Mouse (Mus musculus) adrenal gland, postnatal 14 days (tissue): ENCODE data around the gene Fbxl13. TPM values are rescaled to one million over a fixed set of nuclear protein-coding genes. Genes with fewer than 3 reads are reported as not detected.

Experiments used
- DNase-seq: peaks from one replicate; pipeline ENCODE4 v3.0.0; 2021; ENCODE audit warnings: mixed read lengths
- total RNA-seq: library from RNA; stranded (reverse); gene quantifications from 2 replicates; pipeline ENCODE4 v1.2.3, GENCODE M21; 2021

Gene Fbxl13
- total RNA-seq, 1 experiment from 2014 or later: 0.11 TPM

- DNase-seq: no peak
These were observed 126.3 kb downstream of the Fbxl13 start for GRCm38 (mm10) chr5:21519166-21519565.

DNA sequence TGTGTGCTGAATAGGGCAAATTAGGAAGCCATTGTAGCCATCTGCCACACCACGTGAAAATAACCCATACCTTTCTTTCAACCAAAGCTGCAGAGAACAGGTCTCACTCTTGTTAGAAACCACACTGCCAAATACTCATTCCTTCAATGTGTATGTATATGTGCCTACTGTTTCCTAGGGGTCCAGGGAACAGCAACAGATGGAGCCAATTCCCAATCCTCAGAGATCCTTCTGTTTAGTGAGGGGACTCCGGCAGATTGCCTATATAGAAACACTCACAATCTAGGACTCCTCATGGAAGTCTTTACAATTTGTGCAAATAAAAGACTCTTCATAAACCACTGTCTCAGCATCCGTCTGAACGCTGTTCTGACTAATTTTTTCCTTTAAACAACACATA lies 127.2 kb downstream of the Fbxl13 start:
- DNase-seq: no peak

- no peak for DNase-seq
These were observed 127.9 kb downstream of the Fbxl13 start for GRCm38 (mm10) chr5:21517562-21517961.

DNA sequence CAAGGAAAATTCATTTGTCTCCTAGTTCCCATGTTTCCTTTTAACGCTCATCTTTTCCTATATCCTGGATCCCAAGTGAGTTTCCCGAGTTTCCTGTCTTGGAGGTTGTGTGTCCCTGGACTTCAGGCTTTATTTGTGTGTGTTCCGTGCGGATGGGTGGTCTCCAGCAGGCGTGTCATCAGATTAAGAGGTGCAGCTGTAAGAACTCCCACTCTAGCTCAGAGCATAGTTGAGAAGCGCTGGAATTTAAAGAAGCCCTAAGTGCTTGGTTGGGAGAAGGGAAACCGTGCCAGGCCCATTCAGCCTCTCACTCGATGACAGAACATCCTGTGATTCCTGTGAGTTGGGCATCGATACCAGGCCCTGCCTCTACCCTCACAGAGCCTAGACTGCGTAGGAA lies 132.1 kb downstream of the Fbxl13 start:
- no peak for DNase-seq

DNA sequence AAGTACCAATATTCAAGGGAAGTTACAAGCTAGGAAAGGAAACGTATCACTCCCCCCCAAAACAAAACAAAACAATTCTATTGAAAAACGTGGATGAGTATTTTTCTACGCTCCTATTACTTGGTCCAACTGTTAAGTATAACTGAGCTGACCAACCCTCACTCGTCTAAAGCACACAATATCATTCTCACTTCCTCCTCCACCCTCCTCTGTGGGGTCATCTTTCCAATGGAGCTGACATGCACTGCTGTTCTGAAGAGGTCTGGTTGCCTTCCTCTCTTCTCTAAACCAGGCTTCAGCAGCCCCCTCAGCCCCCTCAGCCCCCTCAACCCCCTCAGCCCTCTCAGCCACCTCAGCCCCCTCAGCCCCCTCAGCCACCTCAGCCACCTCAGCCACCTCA lies 135.6 kb downstream of the Fbxl13 start:
- DNase-seq: no peak

- DNase-seq: no peak
These were observed 138.5 kb downstream of the Fbxl13 start for GRCm38 (mm10) chr5:21506887-21507286.

DNA sequence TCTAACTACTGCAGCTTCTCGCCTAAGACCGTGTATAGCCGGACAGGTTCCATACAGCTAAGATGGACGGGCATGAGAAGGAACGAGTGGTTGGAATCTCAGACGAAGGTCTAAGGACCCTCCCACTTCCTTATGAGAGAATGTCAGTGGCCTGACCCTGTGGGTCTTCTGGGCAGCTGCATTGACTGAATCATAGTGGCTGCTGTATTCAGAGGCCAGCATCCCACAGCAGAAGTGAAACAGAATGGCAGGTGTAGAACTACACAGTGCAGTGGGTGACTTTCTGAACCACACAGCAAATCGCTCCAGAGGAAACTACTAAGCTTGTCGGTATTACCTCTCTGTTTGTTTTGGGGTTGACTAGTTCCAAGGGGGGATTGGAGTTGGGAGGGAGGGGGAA lies 140.3 kb downstream of the Fbxl13 start:
- DNase-seq: no peak

GRCm38 (mm10) chr5:21502936-21503610 lies 142.4 kb downstream of the Fbxl13 start:
- DNase-seq: no peak

DNA sequence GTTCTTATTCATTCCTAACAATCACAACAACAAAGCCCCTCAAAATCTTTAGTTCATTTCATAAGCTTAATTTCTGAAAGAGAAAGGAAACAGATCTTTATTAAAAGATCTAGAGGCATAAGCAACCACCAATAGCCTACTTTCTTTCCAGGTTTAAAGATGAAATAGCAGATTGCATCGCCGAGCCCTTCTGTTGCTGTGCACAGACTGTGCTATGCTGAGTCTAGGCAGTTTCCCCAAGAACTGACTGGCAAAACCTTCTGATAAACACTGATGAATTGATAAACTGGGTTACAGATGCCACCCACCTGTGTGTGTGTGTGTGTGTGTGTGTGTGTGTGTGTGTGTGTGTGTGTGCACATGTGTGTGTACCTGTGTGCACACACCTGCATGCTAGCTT lies 144.5 kb downstream of the Fbxl13 start:
- no peak for DNase-seq

DNA sequence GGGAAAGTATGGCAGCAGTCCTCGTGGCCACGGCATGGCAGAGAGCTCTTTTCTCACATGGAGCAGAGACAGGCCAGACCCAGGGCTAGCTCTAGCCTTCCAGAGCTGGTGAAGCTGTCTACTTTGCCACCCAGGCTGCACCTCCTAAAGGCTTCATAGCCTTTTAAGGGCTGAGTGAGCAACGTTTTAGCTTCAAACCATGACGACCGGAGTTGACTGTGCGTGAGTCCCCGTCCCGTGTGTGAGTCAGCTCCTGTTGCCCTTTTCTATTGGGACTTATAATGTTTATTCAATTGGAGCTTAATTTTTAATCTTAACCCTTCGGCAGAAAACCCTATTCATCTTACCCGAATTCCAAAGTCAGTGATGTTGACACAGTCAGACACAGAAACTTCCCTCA lies 145.3 kb downstream of the Fbxl13 start:
- no peak for DNase-seq

GRCm38 (mm10) chr5:21498925-21499324 lies 146.5 kb downstream of the Fbxl13 start:
- no peak for DNase-seq

DNA sequence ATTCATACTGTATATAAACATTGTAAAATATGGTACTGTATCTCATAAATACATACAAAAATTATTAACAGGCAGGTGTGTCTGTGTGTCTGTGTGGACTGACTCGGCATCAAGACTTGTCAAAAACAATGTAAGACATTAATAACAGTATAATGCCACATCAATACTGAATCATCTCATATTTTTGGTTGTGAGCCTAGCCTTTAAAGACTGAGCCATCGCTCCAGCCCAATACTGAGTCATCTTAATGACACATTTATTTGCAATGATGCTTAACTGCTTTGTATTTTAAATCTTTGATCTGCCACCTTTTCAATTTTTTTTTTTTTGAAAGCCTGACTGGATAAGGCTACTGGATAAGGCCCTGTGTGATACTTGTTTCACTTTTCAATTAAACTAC lies 146.9 kb downstream of the Fbxl13 start:
- DNase-seq: no peak

DNA sequence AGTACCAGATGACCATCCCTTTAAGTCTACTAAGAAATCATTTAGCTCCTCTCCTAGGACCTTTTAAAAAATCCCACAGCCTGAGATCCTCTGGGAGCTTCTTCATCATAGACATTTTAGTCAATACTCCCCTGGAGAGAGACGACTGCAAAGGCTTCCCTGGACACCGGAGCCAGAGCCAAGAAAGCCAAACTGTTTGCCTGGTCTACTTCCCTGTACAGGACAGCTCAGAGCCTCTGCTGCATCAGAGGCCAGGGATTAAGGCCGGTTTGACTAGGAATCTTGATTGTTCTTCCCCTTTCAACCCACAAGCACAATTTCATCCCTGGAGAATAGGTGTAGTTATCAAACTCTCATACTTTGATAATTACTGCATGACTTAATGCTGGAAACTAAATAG lies 148.6 kb downstream of the Fbxl13 start:
- DNase-seq: no peak

DNA sequence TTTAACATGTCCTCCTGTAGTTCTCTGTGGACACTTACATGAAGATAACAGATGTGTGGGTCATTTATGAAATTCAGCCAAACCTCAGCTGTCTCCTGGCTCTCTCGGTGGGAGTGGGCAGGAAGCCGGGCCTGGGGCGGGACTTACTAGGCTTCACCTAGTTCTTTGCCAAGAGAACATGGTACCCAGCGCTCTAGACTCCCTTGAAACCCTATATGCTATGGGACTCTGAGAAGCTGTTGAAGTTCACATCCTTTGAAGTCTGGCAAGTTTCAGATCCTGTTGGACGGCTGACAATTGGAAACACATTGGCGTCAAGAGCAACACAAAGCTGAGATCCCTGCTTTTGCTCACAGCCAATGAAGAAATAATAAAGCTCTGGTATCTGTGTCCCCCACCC lies 149.1 kb downstream of the Fbxl13 start:
- no peak for DNase-seq

DNA sequence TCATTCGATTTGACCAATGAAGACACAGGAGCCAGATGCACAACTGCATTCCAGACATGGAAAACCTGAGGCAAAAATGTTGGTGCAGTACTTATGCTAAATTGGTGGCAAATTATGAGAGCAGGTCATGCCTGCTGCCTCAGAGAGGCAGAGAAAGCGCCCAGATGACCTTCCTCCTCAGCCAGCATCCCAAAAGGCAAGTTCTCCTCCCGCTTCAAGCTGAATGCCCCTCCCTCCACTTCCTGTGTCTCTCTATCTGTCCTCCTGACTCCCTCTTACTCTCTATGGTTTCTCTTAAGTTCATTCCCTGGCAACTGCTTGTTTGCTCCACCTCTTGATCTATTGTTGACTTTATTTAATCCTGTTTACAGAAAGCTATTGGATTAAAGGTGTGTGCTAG lies 150.7 kb downstream of the Fbxl13 start:
- DNase-seq: no peak

GRCm38 (mm10) chr5:21493294-21493999 lies 152.0 kb downstream of the Fbxl13 start:
- no peak for DNase-seq

GRCm38 (mm10) chr5:21492213-21492612 lies 153.2 kb downstream of the Fbxl13 start:
- no peak for DNase-seq

GRCm38 (mm10) chr5:21491469-21491868 lies 154.0 kb downstream of the Fbxl13 start:
- DNase-seq: no peak

DNA sequence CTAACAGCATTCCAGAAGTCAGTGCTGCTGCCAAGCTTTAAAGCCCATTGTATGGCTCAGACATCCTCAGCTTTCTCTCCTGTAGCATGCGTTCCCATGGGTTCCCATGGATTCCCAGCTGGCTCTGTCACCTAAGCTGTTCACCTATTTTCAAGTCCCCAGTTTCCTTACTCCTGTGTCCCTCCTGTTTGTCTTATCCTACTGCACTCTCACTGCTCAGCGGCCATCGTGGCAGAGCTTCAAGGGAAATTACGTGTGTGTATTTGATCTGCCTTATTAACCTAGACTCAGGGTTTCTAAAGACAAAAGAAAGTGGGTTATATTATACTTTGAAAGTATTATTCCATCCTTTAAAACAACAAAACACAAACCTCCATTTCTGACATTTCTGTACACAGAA lies 156.3 kb downstream of the Fbxl13 start:
- no peak for DNase-seq

GRCm38 (mm10) chr5:21488506-21488905 lies 156.9 kb downstream of the Fbxl13 start:
- DNase-seq: no peak

GRCm38 (mm10) chr5:21487716-21488115 lies 157.7 kb downstream of the Fbxl13 start:
- no peak for DNase-seq

GRCm38 (mm10) chr5:21487306-21487705 lies 158.1 kb downstream of the Fbxl13 start:
- no peak for DNase-seq

DNA sequence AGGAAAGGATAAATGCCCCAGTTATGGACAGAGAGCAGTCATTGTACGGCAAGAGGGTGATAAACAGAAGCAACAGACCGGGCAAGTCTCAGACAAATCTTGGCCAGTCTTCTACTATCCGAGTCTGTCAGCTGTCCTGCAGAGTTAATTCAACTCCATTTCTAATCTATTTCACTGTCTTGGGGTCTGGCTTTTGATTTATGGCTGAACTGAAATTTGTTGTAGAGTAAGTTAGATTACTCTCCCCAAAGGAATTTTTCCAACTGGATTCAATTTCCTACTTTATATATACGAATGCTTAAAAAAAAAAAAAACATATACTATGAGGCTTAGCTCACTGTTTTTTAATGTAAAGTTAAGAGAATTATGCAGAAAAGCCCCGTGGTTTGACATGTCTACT lies 158.6 kb downstream of the Fbxl13 start:
- no peak for DNase-seq

- no peak for DNase-seq
These were observed 160.1 kb downstream of the Fbxl13 start for GRCm38 (mm10) chr5:21485197-21485829.
